Mouse (Mus musculus): Measurements from ENCODE around the gene Cbx2.

DNA sequence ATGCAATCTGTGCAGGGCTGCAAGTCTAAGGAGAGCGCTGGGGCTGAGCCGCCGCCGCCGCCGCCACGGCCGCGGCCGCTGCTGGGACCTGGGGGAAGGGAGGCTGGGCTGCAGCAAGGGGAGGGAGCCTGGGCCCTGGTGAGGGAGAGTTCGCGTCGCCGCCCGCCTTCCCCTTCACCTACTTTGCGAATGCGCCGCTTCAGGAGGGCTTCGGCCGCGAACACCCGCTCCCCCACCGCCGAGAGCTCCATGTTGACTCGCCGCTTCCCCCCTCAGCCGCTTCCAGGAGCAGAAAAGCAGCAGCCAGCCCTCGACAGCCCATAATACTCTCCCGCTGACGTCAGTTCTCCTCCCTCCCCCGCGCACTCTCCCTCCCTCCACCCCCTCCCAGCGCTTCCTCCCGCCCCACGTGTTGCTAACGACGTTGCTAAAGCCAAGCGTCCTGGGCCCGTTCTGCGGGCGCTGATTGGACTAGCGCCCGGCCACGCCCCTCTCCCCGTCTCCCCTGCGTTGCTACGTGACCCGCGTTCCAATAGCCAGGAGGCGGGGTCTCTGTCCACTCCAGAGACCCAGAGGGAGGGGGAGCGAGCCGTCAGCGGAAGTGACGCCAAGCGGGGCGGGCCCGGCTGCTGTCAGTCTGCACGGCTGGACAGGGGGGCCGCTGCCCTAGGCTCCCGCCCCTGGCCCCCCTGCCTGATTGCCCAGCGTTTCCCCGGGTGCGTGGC, 18.0 kb downstream of the Cbx2 start, which contains the start of gene Cbx8:
- no peak for TF ChIP-seq CTCF (conservative IDR thresholded peaks at IDR 0.05; ENCODE audit: low read length)
- no peak for TF ChIP-seq POU5F1 (IDR thresholded peaks at IDR 0.05; ENCODE audit: borderline replicate concordance, low read length)

Measured in E14TG2a.4 (cell line).